Comparison of ENCODE assay signal across 8 mouse cellular contexts in genomic region chr7:122251197-122252011, GRCm38 (mm10). TPM values are rescaled to one million over a fixed set of nuclear protein-coding genes. Genes with fewer than 3 reads are reported as not detected.
DNase-seq lines count a peak whose midpoint lies in the region; ATAC-seq lines count a peak whose summit lies in the region.

No protein-coding gene starts in this region.

- no peaks in the 10 kb centered on the region for H3K79me2 ChIP-seq in macrophage (ENCODE audit: inconsistent target)

- H3K4me3 ChIP-seq in hindbrain, embryonic 16.5 days (ENCODE audit: low read length) = no peak overlapping the region
- H3K4me3 ChIP-seq in macrophage (ENCODE audit: inconsistent target) = no peak overlapping the region

- no peaks in the 10 kb centered on the region for H3K27me3 ChIP-seq in hindbrain, embryonic 16.5 days (replicated peaks; ENCODE audit: control insufficient read depth, insufficient read depth, low read length)

- H3K9ac ChIP-seq in hindbrain, embryonic 16.5 days (ENCODE audit: low read depth, low read length) = no peak overlapping the region

- H3K36me3 ChIP-seq in hindbrain, embryonic 16.5 days (ENCODE audit: control insufficient read depth, insufficient read depth, low read length) = no peaks in the 10 kb centered on the region
- H3K36me3 ChIP-seq in macrophage (ENCODE audit: inconsistent target) = no peaks in the 10 kb centered on the region

- no peak overlapping the region for H3K27ac ChIP-seq in hindbrain, embryonic 16.5 days (ENCODE audit: low read depth, low read length)
- H3K27ac ChIP-seq in macrophage = 0 out of 2 replicates have a peak overlapping the region, but pooled peaks have one; percentile 8

- no peaks in the 10 kb centered on the region for H3K4me1 ChIP-seq in hindbrain, embryonic 16.5 days (ENCODE audit: control insufficient read depth, insufficient read depth, low read depth, low read length)

- WGBS in hindbrain, embryonic 16.5 days = 31% methylated on average over 21 of the region's 21 CpGs
- 26% methylated on average over 20 of the region's 21 CpGs for WGBS in macrophage (ENCODE audit: missing documents)

- DNase-seq in R1 (ENCODE audit: low read depth, low spot score) = peak; percentile 86
- peak; percentile 90 to 91 for DNase-seq in cerebellum, postnatal 25 days
- peak; percentile 47 for DNase-seq in gastrocnemius, adult 18-20 months (ENCODE audit: low spot score)
- DNase-seq in left cerebral cortex, adult 11 months (ENCODE audit: low spot score) = peak; percentile 80
- peak; percentile 84 for DNase-seq in right cerebral cortex, adult 18-20 months
- DNase-seq in urinary bladder, adult 2 months (ENCODE audit: low spot score) = peak; percentile 66

- H3K9me3 ChIP-seq in hindbrain, embryonic 16.5 days (ENCODE audit: control insufficient read depth, low read length) = no peaks in the 10 kb centered on the region

- peak overlapping the region; percentile 34; the same call in 1 of the 2 replicates for H3K4me2 ChIP-seq in hindbrain, embryonic 16.5 days (ENCODE audit: low read length)

- peak; percentile 58; the same call in 1 of the 2 replicates for ATAC-seq in hindbrain, embryonic 16.5 days

RNA-seq across cellular contexts. Expression of gene Chp2, which starts 32.1 kb away (rescaled TPM):
- total RNA-seq in gastrocnemius, adult 18-20 months (2021) = 1 to 10 TPM; 4.3 to 5.3 TPM
- 0.75 and 1.2 TPM in 2 replicates for polyA plus RNA-seq in hindbrain, embryonic 16.5 days (2015; fragmentation: Nextera tagmentation; extraction: Ambion mirVana)
- 1 to 10 TPM in 6 of 26 experiments, under 1 TPM in 1, not detected in 19; 0.68 to 3.1 (median 1.9) TPM for total RNA-seq in macrophage (2018; cell fraction: chromatin; rRNA removed)
- 1 to 10 TPM in 13 of 26 experiments, under 1 TPM in 13; 0.11 to 4.3 (median 1.6) TPM for total RNA-seq in macrophage (2018; cell fraction: cytosol; rRNA removed)
- total RNA-seq in macrophage (2018; cell fraction: nucleus; rRNA removed) = 1 to 10 TPM in 5 of 26 experiments, under 1 TPM in 9, not detected in 12; 0.36 to 2.9 (median 0.72) TPM
- 0.17 to 4.2 TPM (median 2.5 TPM) in 3 replicates for polyA plus RNA-seq in macrophage (2018)
- 10.8 and 13.2 TPM in 2 replicates for polyA plus RNA-seq in urinary bladder, adult 2 months (2012; rRNA removed)

RNA-seq across cellular contexts. Expression of gene Prkcb, which starts 37.1 kb away (rescaled TPM):
- total RNA-seq in gastrocnemius, adult 18-20 months (2021) = under 1 TPM; 0.73 to 0.85 TPM
- polyA plus RNA-seq in hindbrain, embryonic 16.5 days (2015; fragmentation: Nextera tagmentation; extraction: Ambion mirVana) = 127 and 139 TPM in 2 replicates
- total RNA-seq in macrophage (2018; cell fraction: chromatin; rRNA removed) = 100 to 1,000 TPM in 14 of 26 experiments, 10 to 100 TPM in 12; 25.3 to 168 (median 108) TPM
- 100 to 1,000 TPM in 12 of 26 experiments, 10 to 100 TPM in 14; 62.1 to 226 (median 92.5) TPM for total RNA-seq in macrophage (2018; cell fraction: cytosol; rRNA removed)
- 100 to 1,000 TPM in 16 of 26 experiments, 10 to 100 TPM in 10; 44.8 to 253 (median 106) TPM for total RNA-seq in macrophage (2018; cell fraction: nucleus; rRNA removed)
- 43.7 to 85.2 TPM (median 43.9 TPM) in 3 replicates for polyA plus RNA-seq in macrophage (2018)
- 121 and 158 TPM in 2 replicates for polyA plus RNA-seq in urinary bladder, adult 2 months (2012; rRNA removed)
